ENCODE assay signal across 12 mouse cellular contexts in the genomic region with DNA sequence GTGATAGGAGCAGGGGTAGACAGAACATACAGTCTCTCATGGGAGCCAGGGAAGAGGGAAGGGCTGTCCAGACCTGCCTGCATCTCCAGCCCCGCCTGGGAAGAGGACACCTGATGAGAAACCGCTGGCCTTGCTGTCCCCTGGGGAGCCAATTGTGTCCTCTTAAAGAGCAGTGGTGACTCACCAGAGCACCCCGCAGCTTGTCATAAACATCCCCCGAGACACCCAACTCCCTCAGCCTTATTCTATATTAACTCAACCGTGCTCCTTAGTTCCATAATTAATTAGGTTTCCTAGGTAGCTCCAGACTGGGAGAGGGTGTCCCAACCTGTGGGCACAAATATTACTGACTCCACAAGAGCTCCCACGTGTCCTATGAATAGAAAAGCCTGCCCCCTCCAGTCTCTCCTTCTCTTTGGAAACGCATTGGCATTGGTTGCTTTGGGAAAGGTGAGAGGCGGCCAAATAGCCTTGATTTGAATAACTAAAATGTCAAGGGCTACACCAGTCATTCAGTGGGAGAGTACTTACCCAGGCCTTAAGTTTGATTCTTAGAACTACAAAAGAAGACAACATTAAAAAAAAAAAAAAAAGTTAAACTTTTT. TPM values are rescaled to one million over a fixed set of nuclear protein-coding genes. Genes with fewer than 3 reads are reported as not detected.
A peak's percentile ranks its signal among the peaks of the same experiment; 100 is the strongest.
DNase-seq lines count a peak whose midpoint lies in the region.
"Had no signal": no experiment of that assay in that cellular context is flagged by ENCODE, and none has a peak within 500 bp of the region (broad histone marks: within the 10 kb centered on the region; RNA-seq: fewer than 3 reads in every experiment).

No protein-coding gene starts in this region.

- DNase-seq in right cerebral cortex, adult 18-20 months: peak; percentile 10
- DNase-seq in right cerebral cortex, postnatal 14 days: no peak
- DNase-seq in adrenal gland, adult 8-10 months: peak; percentile 78
- peak; percentile 58 for DNase-seq in adrenal gland, postnatal 25 days
- DNase-seq in kidney, postnatal 10 days: no peak
- DNase-seq in layer of hippocampus, postnatal 25 days (ENCODE audit: extremely low spot score in 1 of 2, low spot score in 1 of 2): no peak
- DNase-seq: cerebellum, adult 11 months; cerebellum, adult 8-10 months; cerebellum, postnatal 14 days; gastrocnemius, postnatal 14 days; heart, adult 2 months; heart, postnatal 14 days had no signal

RNA-seq across cellular contexts. Expression of a gene that starts 51.2 kb away (rescaled TPM):
- total RNA-seq in adrenal gland, adult 8-10 months (2022): 10 to 100 TPM in 1 of 4 experiments, 1 to 10 TPM in 3; 2.1 to 11.1 (median 6.9) TPM
- 1.6 and 3.0 TPM in 2 replicates for total RNA-seq in adrenal gland, postnatal 25 days (2021)
- total RNA-seq in layer of hippocampus, postnatal 25 days (2021): 1 to 10 TPM; 5.6 to 8.2 TPM

Comparison
In these comparisons a context has a peak if more than half of its experiments do, and no peak if none do; other contexts are left out.
1. DNase-seq: peak in right cerebral cortex, adult 18-20 months (single experiment), adrenal gland, adult 8-10 months (single experiment) and adrenal gland, postnatal 25 days (single experiment); none in right cerebral cortex, postnatal 14 days (single experiment), kidney, postnatal 10 days (single experiment) and layer of hippocampus, postnatal 25 days (0 of 2).